Mouse (Mus musculus) mesoderm, embryonic 11.5 days (tissue): ENCODE measurements around the gene Ccdc32.
"Not testable (repeated sequence)": the region's sequence is repeated elsewhere in the genome, so short reads cannot be mapped to it uniquely, and the experiment has no call there.

Experiments used
- DNase-seq: peaks from one replicate; pipeline ENCODE4 v3.0.0-alpha.2; 2012; ENCODE audit warnings: low read depth, low spot score

Gene Ccdc32

DNA sequence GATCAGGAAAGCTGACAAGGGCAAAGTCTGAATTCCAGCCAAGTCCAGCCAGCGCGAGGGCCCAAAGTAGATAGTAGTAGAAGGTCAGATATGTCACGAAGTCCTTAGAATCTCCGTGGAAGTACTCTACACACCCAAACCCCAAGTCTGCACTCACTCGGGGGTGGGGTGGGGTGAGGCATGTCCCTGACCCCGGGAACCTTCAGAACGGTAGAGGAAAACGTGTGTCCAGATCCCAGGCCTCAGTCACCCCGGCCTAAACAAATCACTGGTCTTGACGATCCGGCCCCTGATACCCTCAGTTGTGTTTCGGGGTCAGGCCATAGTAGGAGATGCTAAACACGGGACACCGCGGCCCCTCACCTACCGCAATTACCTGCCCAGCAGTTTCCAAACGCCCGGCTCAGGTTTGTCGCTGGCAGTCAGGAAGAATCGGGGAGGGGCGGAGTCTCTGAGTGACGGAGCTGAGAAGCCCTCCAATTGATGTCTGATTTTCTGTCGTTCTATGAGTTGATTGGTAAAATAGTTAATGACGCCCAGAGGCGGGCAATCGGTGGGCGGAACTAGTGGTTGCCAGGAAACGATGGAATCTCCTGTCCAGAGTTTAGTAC lies at the start of gene Ccdc32:
Ccdc32 (minus strand) TSS at position 453 of the 611 bp plus-strand sequence.
- peak; percentile 90 for DNase-seq

DNA sequence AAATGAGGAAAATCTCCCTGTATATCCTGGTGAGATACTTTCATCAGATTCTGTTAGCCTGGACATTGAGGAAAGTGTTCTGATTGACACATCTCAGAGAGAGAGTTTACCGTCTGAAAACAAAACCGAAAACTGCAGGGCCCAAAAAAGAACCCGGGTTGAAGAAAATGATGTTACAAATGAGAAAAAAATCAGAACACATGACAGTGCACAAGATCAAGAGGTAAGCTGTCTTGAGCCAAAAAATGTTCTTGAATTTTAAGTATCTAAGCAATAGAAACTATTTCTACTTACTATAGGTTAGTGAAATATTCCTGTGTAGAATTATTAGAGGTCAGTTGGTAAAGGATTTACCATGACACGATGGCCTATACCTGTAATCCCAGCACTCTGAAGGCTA lies 43.2 kb upstream of the Ccdc32 start:
- no peak for DNase-seq

DNA sequence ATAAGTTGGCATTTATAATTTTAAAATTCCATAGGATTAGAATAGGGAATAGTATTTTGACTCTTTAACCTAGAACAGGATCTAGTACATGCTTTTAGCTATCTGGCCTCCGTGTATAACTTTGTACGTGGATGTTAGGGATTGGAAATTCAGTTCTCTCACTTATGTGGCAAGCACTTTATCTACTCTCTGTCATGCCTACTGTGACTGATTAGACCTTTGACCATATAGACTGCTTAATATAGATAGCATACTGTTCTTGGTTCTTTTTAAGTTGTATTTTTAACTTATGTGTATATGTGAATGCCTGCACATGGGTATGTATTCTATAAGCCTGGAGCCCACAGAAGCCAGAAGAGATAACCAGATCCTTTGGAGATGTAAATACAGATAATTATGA lies 30.9 kb upstream of the Ccdc32 start:
- DNase-seq = no peak

DNA sequence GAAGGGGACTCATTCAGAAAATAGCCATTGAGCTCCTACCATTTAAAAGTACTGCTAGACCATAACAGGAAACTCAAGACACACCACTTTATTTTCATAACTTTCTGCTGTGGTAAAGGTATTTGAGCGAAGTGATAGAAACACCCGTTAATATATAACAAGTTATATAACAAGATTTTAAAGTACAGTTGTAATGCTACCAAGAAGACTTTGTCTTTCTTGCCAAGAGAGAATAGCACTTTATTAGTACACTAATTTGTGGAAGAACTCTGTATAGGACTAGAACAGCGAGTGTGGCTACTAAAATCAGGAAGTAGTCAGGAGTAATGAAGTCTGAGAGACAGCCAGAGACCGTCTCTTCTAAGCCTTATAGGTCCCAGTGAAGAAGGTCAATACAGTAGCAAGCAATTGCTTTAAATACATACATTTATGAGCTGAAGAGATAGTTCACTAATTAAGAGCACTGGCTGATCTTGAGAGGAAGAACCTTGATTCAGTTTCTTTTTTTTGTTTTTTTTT lies 21.0 kb upstream of the Ccdc32 start:
- DNase-seq = no peak

DNA sequence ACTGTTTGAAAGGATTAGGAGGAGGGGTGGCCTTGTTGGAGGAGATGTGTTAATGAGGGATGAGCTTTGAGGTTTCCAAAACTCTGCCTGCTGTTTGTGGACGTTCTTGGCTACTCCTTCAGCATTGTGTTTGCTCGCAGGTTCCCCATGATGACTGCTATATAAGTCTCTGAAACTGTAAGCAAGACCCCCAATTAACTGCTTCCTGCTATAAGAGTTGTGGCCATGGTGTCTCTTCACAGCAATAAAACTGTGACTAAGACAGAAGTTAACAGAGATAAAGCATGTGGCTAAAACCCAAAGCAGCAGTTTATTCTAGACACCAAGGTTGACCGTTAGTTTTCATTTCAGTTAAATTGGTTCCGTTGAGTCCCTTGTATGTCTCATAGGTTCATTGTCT lies 18.7 kb upstream of the Ccdc32 start:
- DNase-seq = no peak

DNA sequence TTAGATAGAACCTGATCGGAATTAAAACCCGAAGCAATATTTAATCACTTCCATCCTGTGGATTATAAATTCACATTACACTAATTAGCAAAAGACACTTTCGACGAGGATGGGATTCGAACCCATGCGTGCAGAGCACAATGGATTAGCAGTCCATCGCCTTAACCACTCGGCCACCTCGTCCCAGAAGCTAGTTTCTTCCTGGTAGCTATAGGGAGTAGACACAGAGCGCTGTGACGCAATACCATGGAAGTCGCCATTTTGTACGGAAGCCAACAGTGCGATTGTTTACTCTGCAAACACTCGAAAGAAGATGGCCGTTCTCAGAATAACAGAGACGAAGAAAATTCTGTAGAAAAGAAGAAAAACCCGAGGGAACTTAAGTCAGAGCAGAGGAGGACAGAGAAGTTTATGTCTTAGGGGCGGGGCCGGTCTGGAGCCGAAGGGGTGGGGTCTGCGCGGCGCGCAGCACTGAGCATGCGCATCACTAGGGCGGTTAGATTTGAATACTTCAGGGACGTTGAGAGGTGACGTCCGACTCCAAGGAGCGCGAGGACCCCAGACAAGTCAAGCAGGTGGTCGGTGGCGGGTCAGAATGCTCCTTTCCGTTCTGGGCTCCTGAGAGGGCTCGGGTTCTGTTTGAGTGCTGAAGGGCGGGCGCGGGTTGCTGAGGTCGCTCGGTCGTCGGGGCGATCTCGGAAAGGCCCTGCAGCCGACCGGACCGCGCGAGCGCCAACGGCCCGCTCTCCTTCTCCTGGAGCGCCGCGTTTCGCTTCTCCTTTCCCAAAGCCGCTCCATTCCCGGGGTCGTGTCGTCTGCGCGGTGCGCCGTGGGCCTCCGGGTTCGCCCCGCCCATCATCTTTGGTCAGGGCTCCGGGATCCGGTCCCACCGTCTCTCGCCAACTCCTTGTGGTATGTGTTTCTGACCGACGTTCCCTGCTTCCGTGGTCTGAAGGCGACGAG lies 17.7 kb upstream of the Ccdc32 start, which contains the start of gene Knl1:
Knl1 (plus strand) TSS at position 471 of the 963 bp plus-strand sequence.
- peak; percentile 97 for DNase-seq

DNA sequence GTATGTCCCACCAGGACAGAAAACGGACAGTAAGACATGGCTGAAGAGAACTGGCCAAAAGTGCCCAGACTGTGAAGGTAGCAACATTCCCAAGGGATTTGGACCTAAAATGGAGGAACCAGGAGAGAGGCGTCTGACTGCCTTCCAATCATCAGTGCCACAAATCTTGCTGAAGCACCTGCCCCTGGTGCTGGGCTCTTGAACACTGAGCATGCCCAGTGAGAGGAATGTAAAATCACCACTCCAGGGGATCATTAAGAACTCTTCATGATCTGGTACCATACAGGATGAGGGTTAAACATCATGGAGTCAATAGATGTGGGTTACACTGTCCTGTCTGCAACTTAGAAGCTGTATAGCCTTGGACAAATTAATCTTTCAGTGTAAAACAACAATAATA lies 16.0 kb upstream of the Ccdc32 start:
- no peak for DNase-seq

DNA sequence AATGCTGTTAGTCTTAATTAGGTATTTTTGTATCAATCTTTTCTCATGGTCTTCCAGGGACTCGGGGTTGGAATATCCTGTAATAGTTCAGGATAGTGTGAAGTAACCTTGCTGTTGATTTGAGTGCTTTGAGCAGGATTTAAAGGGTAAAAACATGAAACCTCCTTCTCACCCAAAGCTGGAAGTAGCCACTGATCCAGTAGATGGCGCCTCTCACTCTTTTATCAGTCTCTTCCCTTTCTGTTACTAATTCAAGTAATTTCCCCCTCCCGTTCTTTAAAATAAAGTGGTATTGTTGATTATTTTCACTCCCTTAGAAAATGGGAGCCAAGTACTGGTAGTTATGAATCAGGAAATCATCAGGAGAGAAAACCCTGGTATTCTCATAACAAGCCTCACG lies 11.7 kb upstream of the Ccdc32 start:
- peak; percentile 14 for DNase-seq

DNA sequence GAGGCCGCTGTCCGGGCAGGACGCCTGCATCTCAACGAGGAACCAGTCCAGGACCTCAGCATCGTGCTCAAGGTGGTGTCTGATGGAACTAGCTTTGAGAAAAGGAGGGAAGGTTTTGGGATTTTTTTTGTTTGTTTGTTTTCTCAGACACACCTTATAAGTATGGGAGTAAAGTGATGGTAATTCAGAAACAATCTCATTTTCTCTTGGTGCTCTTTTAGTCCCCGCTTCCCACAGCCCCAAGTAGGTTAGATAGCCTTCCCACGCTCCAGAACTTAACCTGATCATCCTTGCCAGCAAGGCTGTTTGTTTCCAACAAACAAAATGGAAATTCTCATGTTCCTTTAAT lies 6.2 kb upstream of the Ccdc32 start:
- DNase-seq = no peak

DNA sequence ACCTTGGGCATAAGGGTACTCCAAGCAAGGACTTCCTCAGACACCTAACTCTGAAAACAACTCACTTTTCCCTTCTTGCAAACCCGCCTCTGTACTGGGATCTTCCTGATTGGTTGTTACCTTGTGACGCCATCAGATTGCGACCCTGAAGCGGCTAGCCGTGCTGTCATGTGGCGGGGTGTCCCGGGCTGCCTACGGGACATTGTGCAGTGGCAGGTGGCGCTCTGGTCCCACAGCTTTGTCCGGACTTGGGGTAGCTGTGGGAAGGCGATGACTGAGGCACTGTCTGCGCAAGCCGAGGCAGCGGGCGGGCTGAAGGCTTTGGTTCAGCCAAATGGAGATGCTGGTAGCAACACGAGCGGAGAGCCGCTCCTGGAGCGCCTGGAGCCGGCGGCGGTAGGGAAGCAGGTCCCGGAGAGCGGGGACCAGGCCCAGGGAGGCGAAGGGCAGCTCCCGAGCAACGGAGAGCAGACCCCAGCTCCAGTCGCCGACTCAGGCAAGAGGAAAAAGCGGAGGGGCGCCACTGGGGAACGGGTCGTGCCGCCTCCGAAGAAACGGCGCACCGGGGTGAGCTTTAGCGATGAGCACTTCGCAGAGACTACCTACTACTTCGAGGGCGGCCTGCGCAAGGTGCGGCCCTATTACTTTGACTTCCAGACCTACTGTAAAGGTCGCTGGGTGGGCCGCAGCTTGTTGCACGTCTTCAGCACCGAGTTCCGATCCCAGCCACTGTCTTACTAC lies 5.6 kb upstream of the Ccdc32 start, which contains the start of gene Rpusd2:
Rpusd2 (plus strand) TSS at position 135 of the 741 bp plus-strand sequence.
- peak; percentile 96 for DNase-seq

DNA sequence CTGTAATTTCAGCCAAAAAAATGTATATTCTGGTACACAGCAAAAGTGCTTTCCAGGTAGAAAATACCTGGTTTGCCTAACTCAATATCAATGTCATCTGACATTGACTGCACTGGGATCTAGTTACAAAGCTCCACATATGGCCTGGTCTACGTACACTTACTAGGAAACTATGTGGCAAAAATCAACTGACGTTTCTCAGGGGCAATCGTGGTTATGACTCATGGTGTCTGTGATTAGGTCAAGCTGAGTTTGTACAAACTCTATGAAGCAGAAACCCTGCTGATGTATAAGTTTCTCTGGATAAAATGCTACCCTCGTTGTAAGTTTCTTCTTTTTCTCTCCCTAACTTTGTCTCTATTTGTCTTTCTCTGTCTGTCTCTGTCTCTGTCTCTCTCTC lies 3.0 kb upstream of the Ccdc32 start:
- DNase-seq = no peak

DNA sequence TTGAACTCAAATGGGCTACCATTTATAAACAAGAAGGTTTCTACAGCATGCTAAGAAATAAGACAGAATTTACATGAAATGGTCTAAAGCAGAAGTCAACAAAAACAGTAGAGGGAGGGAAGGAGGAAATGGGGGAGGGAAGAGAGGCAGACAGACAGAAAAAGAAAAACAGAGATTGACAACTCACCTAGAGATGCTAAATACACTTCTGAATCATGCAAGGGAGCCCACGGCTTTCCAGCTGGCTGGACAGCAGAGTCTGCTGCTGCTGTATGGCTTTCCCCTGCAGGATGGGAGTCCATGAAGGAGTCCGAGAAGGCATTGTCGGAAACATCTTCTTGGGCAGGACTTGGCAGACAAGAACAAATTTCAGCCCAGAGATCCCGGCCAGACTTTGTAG lies 2.2 kb downstream of the Ccdc32 start:
- no peak for DNase-seq

DNA sequence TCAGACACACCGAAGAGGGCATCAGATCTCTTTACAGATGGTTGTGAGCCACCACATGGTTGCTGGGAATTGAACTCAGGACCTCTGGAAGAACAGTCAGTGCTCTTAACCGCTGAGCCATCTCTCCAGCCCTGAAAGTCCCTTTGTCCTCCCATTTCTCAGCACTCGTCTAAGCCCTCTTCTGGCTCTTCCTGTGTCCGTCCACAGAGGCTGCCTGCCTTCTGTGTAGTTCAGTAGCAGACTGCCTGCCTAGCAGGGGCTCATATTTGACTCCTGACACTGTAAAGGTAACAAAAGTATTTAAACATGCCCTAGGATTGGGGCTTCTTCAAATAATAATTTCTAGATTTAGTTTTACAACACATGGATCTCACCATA lies 4.0 kb downstream of the Ccdc32 start:
- no peak for DNase-seq

DNA sequence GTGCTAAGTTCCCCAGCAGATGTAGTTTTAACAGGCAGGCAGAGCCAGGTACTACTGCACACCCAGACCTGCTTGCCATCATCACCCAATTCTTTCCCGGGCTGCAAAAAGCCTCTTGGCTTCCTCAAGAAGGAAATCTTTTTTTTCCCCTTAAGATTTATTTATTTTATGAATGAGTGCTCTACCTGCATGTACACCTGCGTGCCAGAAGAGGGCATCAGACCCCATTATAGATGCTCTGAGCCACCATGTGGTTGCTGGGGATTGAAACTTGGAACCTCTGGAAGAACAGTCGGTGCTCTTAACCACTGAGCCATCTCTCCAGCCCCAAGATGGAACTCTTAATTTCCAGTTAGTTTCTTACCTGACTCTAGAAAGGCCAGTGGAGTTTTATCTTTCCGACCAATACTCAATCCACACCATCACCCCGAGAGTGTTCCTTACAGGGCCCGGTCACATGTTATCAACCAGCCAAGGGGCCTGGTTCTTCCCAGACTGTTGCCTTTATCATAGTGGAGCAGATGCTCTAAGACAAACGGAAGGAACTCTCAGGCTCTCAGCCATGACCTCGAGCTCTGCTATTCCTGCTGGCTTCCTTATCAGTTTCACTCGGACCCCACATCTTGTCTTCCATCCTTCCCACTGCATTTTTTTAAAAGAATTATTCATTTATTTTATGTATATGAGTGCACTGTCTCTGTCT lies 4.5 kb downstream of the Ccdc32 start:
- no peak for DNase-seq

DNA sequence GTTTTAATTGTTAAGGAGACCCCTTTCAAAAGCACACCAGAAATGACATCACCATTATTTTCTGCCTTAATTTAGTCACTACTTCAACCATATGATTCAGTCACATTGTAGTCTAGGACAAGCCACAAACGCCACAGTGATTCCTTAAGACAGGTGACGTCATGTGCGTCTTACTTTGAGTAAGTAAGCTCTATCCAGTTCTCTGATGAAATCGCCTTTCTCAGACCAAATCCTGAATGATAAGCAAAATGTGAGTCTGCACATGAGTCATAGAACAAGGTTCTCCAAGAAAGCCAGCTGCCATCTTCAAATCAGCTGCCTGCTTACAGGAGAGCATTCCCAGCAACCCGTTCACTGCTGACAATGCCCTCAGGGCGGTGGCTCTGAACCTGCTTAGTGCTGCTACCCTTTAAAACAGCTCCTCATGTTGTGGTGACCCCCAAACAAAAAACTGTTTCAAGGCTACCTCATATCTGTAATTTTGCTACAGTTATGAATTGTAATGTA lies 6.0 kb downstream of the Ccdc32 start:
- DNase-seq = no peak

DNA sequence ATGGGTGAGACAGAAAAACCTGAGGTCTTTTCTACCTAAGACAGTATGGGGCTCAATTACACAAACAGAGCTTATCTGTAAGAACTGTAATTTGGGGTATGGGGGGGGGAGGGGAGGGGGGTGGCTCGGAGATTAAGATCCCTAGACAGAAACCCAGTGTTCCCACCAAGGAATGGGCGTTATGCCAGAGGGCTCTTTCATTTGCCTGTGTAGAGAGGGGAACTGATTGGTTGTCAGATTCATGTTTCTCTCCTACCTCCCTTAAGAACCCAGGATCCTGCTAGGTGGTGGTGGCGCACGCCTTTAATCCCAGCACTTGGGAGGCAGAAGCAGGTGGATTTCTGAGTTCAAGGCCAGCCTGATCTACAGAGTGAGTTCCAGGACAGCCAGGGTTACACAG lies 9.7 kb downstream of the Ccdc32 start:
- no peak for DNase-seq

DNA sequence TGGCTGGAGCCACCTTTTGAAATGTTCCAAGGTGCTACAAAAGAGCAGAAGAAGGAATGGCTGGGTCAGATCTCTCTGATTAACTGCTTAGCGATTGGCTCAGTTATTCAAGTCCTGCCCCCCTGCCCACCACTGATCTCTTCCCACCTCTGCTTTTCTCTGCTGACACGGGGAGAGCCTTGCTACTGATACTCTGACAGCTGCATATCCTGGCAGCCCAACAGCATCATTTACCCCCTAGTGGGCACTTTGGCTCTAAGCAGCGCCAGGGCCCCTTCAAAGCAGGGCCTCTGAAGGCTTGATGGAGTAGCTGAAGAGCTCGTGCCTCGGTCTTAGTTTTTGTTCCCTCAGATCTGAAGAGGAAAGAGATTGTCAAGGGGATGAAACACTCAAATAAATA lies 10.1 kb downstream of the Ccdc32 start:
- peak; percentile 54 for DNase-seq

DNA sequence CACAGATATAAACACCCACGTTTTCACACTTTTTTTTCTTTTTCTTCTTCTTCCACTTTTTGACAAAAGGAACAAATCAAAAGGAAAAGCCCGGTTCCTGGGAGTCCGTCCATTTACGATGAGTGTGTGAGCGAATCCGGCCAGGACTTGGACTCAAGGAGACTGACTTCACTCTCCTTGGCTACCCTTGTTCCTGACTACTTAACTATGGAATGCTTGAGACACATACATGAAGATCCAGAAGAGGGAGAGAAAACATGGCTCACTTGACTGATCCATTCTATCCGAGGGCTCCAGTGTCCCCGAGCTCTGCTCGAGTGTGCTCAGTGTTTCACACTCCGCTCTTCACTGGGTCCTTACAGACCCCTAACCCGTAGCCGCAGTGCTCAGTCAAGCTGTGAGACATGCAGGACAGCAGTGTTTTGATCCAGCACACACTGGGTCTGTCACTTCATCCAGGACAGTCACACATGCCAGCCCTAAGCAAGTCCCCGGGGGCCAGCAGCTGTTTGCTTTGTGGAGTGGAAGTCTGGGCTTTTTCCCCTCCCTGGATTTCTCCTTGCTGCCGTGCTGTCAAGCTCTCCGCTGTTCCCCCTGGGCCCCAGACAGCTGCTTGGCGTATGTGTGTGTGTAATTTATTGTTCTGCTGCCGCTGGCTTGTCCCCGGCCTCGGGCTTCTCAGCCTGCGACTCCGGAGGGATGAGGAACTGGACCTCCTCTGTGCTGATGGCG lies 10.6 kb downstream of the Ccdc32 start:
- peak; percentile 66 for DNase-seq

DNA sequence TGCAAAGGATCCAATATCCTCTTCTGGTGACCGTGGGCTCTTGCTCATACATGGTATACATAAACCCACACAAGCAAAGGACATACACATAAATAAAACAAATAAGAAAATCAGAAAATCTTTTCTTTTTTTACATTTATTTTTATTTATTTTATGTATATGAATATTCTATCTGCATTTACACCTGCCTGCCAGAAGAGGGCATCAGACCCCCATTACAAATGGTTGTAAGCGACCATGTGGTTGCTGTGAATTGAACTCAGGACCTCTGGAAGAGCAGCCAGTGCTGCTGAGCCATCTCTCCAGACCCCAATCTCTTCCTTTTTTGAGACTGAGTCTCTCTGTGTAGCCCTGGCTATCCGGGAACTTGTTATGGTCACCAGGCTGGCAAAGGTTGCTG lies 11.5 kb downstream of the Ccdc32 start:
- DNase-seq = no peak

DNA sequence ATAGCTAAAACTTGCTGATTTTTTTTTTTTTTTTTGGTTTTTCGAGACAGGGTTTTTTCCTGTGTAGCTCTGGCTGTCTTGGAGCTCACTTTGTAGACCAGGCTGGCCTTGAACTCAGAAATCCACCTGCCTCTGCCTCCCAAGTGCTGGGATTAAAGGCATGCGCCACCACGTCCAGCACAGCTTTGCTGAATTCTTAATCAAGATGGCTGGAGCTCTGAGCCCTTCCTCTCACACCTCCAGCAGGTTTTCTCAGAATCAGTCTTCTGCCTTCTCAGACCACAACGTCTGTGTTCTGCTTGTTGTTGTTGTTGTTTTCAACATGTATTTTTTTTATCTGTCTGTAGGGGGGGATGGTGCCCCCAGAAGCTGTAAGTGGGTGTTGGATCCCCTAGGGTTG lies 12.9 kb downstream of the Ccdc32 start:
- not testable (repeated sequence) for DNase-seq
